In the genomic region with DNA sequence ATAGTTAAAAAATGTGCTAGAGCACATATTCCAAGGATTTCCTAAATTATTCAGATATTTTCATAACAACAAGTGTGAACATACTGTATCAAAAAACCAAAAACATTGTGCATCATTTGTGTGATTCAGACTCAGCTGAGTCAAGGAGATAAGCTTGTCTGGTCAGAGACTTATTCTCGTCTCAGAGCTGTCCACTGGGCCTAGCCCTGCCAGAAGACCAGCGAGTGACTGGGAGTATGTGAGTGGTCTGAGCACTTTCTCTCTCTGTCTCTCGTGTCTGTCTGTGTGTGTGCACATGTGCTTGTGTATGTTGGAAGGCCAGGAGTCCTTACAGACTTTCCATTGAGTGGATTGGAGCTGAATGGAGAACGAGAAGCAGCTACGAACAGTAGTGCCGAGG, we compare ENCODE assay signal across 29 mouse cellular contexts. TPM values are rescaled to one million over a fixed set of nuclear protein-coding genes. Genes with fewer than 3 reads are reported as not detected.
DNase-seq lines count a peak whose midpoint lies in the region; ATAC-seq and TF ChIP-seq lines count a peak whose summit lies in the region.
"Had no signal": no experiment of that assay in that cellular context is flagged by ENCODE, and none has a peak within 500 bp of the region (broad histone marks: within the 10 kb centered on the region; RNA-seq: fewer than 3 reads in every experiment).

No protein-coding gene starts in this region.

- 0 out of 2 replicates have a peak overlapping the region, but pooled peaks have one; percentile 21 for H3K27ac ChIP-seq in kidney, embryonic 16.5 days (ENCODE audit: low read length)
- peak overlapping the region; percentile 45 for H3K27ac ChIP-seq in embryonic fibroblast, embryonic 13.5 days (ENCODE audit: insufficient read depth, low read length)
- H3K27ac ChIP-seq: forebrain, embryonic 12.5 days; forebrain, embryonic 15.5 days; heart, embryonic 15.5 days; hindbrain, embryonic 13.5 days had no signal

- no peak for DNase-seq in kidney, postnatal 4 days
- no peak for DNase-seq in thymus, postnatal 0 days (ENCODE audit: low spot score)
- no peak for DNase-seq in natural killer cell, adult 2 months (ENCODE audit: low spot score in 2 of 2)
- DNase-seq: adrenal gland, adult 8-10 months; adrenal gland, postnatal 25 days; cerebellum, adult 11-12 months; cerebellum, adult 8-10 months; cerebellum, postnatal 10 days; cerebellum, postnatal 36 days; embryo, embryonic 11 days; gastrocnemius, postnatal 25 days; heart, adult 18-20 months; heart, postnatal 10 days; heart, postnatal 36 days had no signal

- peak overlapping the region; percentile 41 for H3ac ChIP-seq in C2C12 (ENCODE audit: control insufficient read depth, insufficient read length, low read depth)

- H3K4me3 ChIP-seq in kidney, embryonic 16.5 days (ENCODE audit: low read length), result no peak overlapping the region
- H3K4me3 ChIP-seq in C2C12 (ENCODE audit: insufficient read depth, poor library complexity, severe bottlenecking), result no peak overlapping the region
- no peak overlapping the region for H3K4me3 ChIP-seq in embryonic fibroblast, embryonic 13.5 days (ENCODE audit: insufficient read depth, low read length)
- H3K4me3 ChIP-seq: embryonic facial prominence, embryonic 15.5 days; erythroblast, embryonic 14.5 days; forebrain, embryonic 12.5 days; forebrain, embryonic 15.5 days; heart, embryonic 12.5 days; heart, embryonic 15.5 days; hindbrain, embryonic 10.5 days; hindbrain, embryonic 13.5 days had no signal

- WGBS in kidney, embryonic 16.5 days, result 79% methylated on average over 6 of the region's 6 CpGs

- H3K79me2 ChIP-seq in C2C12 (ENCODE audit: control insufficient read depth, insufficient read depth), result peaks cover 86% of the 10 kb centered on the region

- 0 out of 2 replicates have a peak, but pooled peaks cover 6% of the 10 kb centered on the region for H3K36me3 ChIP-seq in kidney, embryonic 16.5 days (ENCODE audit: insufficient read depth, low read length)
- peaks cover 4% of the 10 kb centered on the region for H3K36me3 ChIP-seq in C2C12 (ENCODE audit: control insufficient read depth, insufficient read depth)
- H3K36me3 ChIP-seq: embryonic facial prominence, embryonic 15.5 days; forebrain, embryonic 12.5 days; forebrain, embryonic 15.5 days; G1E; heart, embryonic 15.5 days; hindbrain, embryonic 13.5 days had no signal

- peaks cover 45% of the 10 kb centered on the region for H3K79me3 ChIP-seq in C2C12 (ENCODE audit: low read depth)

- H3K4me1 ChIP-seq in kidney, embryonic 16.5 days (ENCODE audit: insufficient read depth, low read length), result peaks cover 48% of the 10 kb centered on the region
- H3K4me1 ChIP-seq in embryonic fibroblast, embryonic 13.5 days (ENCODE audit: control insufficient read depth, insufficient read depth, low read length), result peaks cover 31% of the 10 kb centered on the region

- H3K27me3 ChIP-seq in kidney, embryonic 16.5 days (ENCODE audit: insufficient read depth, low read length), result no peaks in the 10 kb centered on the region
- H3K27me3 ChIP-seq in C2C12 (ENCODE audit: control insufficient read depth, insufficient read depth, insufficient read length), result no peaks in the 10 kb centered on the region
- H3K27me3 ChIP-seq: CH12.LX; embryonic facial prominence, embryonic 15.5 days; forebrain, embryonic 12.5 days; forebrain, embryonic 15.5 days; heart, embryonic 12.5 days; heart, embryonic 15.5 days; hindbrain, embryonic 13.5 days had no signal

- no peak for TF ChIP-seq CTCF in C2C12 (IDR thresholded peaks at IDR 0.05; ENCODE audit: control insufficient read depth, insufficient read depth, insufficient read length)
- TF ChIP-seq CTCF in embryonic fibroblast, embryonic 13.5 days (IDR thresholded peaks at IDR 0.05; ENCODE audit: borderline replicate concordance, insufficient read depth, low read length), result no peak

- H3K9ac ChIP-seq in kidney, embryonic 16.5 days (replicated peaks; ENCODE audit: low read length), result no peak overlapping the region
- H3K9ac ChIP-seq: embryonic facial prominence, embryonic 15.5 days; forebrain, embryonic 12.5 days; forebrain, embryonic 15.5 days; heart, embryonic 12.5 days; heart, embryonic 15.5 days; hindbrain, embryonic 13.5 days had no signal

- ATAC-seq in kidney, embryonic 16.5 days (ENCODE audit: low FRiP score, low TSS enrichment), result no peak
- ATAC-seq: forebrain, embryonic 15.5 days; hindbrain, embryonic 16.5 days had no signal

- no peak overlapping the region for H3K4me2 ChIP-seq in kidney, embryonic 16.5 days (replicated peaks; ENCODE audit: low read depth, low read length)
- H3K4me2 ChIP-seq: embryonic facial prominence, embryonic 15.5 days; forebrain, embryonic 12.5 days; forebrain, embryonic 15.5 days; heart, embryonic 12.5 days; heart, embryonic 15.5 days; hindbrain, embryonic 13.5 days had no signal

- H3K9me3 ChIP-seq in kidney, embryonic 16.5 days (ENCODE audit: low read length), result no peaks in the 10 kb centered on the region
- H3K9me3 ChIP-seq: embryonic facial prominence, embryonic 15.5 days; forebrain, embryonic 12.5 days; forebrain, embryonic 15.5 days; G1E; heart, embryonic 12.5 days; heart, embryonic 15.5 days; hindbrain, embryonic 10.5 days; hindbrain, embryonic 13.5 days had no signal

- TF ChIP-seq POLR2A in embryonic fibroblast, embryonic 13.5 days (IDR thresholded peaks at IDR 0.05; ENCODE audit: low read depth, low read length), result no peak

TF ChIP-seq in C2C12, 6 proteins besides CTCF, POLR2A, EP300 and RAD21:
- TF ChIP-seq MAX (IDR thresholded peaks at IDR 0.05) (no peak), CEBPB (IDR thresholded peaks at IDR 0.05; ENCODE audit: low read depth) (no peak), USF1 (IDR thresholded peaks at IDR 0.05; ENCODE audit: low read depth) (no peak), MYOG (IDR thresholded peaks at IDR 0.05; ENCODE audit: control insufficient read depth, extremely low read depth, insufficient read length) (no peak), FOSL1 (IDR thresholded peaks at IDR 0.05; ENCODE audit: insufficient read depth, low read length, poor library complexity, severe bottlenecking) (no peak), MYOD1 (IDR thresholded peaks at IDR 0.05; ENCODE audit: control insufficient read depth, insufficient read length, low read depth) (no peak)

RNA-seq across cellular contexts. Expression of a gene that starts 20.8 kb away (rescaled TPM):
- polyA plus RNA-seq in kidney, embryonic 16.5 days (2015; fragmentation: Nextera tagmentation; extraction: Ambion mirVana), result not detected in 2 replicates
- 0.15 TPM for polyA plus RNA-seq in C2C12 (2012; fragmentation: generic; extraction: Trizol)
- not detected in 2 replicates for polyA plus RNA-seq in embryonic fibroblast, embryonic 13.5 days (2011; ENCODE audit: insufficient read length, low read depth, missing spikeins)
- polyA plus RNA-seq in thymus, postnatal 0 days (2015; fragmentation: Nextera tagmentation; extraction: Ambion mirVana), result 0.21 TPM in 1 of 2 replicates, not detected in the other
- polyA plus RNA-seq: embryonic facial prominence, embryonic 11.5 days; erythroblast, embryonic 14.5 days; G1E; heart, embryonic 12.5 days; heart, embryonic 15.5 days; hindbrain, embryonic 10.5 days had no signal

RNA-seq across cellular contexts. Expression of a gene that starts 30.4 kb away (rescaled TPM):
- polyA plus RNA-seq in kidney, embryonic 16.5 days (2015; fragmentation: Nextera tagmentation; extraction: Ambion mirVana), result 30.4 and 35.0 TPM in 2 replicates
- polyA plus RNA-seq in C2C12 (2012; fragmentation: generic; extraction: Trizol), result 0.30 TPM
- 1.3 and 1.7 TPM in 2 replicates for polyA plus RNA-seq in embryonic fibroblast, embryonic 13.5 days (2011; ENCODE audit: insufficient read length, low read depth, missing spikeins)
- polyA plus RNA-seq in thymus, postnatal 0 days (2015; fragmentation: Nextera tagmentation; extraction: Ambion mirVana), result 0.77 and 1.4 TPM in 2 replicates
- polyA plus RNA-seq: erythroblast, embryonic 14.5 days; G1E had no signal

RNA-seq across cellular contexts. Expression of a gene that starts 33.4 kb away (rescaled TPM):
- 35.9 and 37.8 TPM in 2 replicates for polyA plus RNA-seq in kidney, embryonic 16.5 days (2015; fragmentation: Nextera tagmentation; extraction: Ambion mirVana)
- polyA plus RNA-seq in C2C12 (2012; fragmentation: generic; extraction: Trizol), result 73.0 TPM
- 29.8 and 39.5 TPM in 2 replicates for polyA plus RNA-seq in embryonic fibroblast, embryonic 13.5 days (2011; ENCODE audit: insufficient read length, low read depth, missing spikeins)
- polyA plus RNA-seq in thymus, postnatal 0 days (2015; fragmentation: Nextera tagmentation; extraction: Ambion mirVana), result 15.4 and 16.0 TPM in 2 replicates

RNA-seq across cellular contexts. Expression of a gene that starts 34.0 kb away (rescaled TPM):
- 41.1 and 45.6 TPM in 2 replicates for polyA plus RNA-seq in kidney, embryonic 16.5 days (2015; fragmentation: Nextera tagmentation; extraction: Ambion mirVana)
- polyA plus RNA-seq in C2C12 (2012; fragmentation: generic; extraction: Trizol), result 21.9 TPM
- polyA plus RNA-seq in embryonic fibroblast, embryonic 13.5 days (2011; ENCODE audit: insufficient read length, low read depth, missing spikeins), result 53.2 and 54.2 TPM in 2 replicates
- 28.0 and 31.2 TPM in 2 replicates for polyA plus RNA-seq in thymus, postnatal 0 days (2015; fragmentation: Nextera tagmentation; extraction: Ambion mirVana)

RNA-seq across cellular contexts. Expression of a gene that starts 37.0 kb away (rescaled TPM):
- polyA plus RNA-seq in kidney, embryonic 16.5 days (2015; fragmentation: Nextera tagmentation; extraction: Ambion mirVana), result 0.60 and 0.71 TPM in 2 replicates
- polyA plus RNA-seq in C2C12 (2012; fragmentation: generic; extraction: Trizol), result 0.18 TPM
- 0.51 TPM in 1 of 2 replicates, not detected in the other for polyA plus RNA-seq in embryonic fibroblast, embryonic 13.5 days (2011; ENCODE audit: insufficient read length, low read depth, missing spikeins)
- polyA plus RNA-seq in thymus, postnatal 0 days (2015; fragmentation: Nextera tagmentation; extraction: Ambion mirVana), result not detected in 2 replicates
- polyA plus RNA-seq: embryonic facial prominence, embryonic 11.5 days; erythroblast, embryonic 14.5 days; forebrain, embryonic 15.5 days; G1E; heart, embryonic 12.5 days; heart, embryonic 15.5 days; hindbrain, embryonic 10.5 days; hindbrain, embryonic 13.5 days; hindbrain, embryonic 16.5 days had no signal

Comparison
In these comparisons a context has a peak if more than half of its experiments do, and no peak if none do; other contexts are left out.
1. RNA of a gene that starts 30.4 kb away (polyA plus RNA-seq): 30.4 to 35.0 TPM in kidney, embryonic 16.5 days; 1.3 to 1.7 TPM in embryonic fibroblast, embryonic 13.5 days, 0.77 to 1.4 TPM in thymus, postnatal 0 days and 0.30 TPM in C2C12 (single experiment); every median in the first group is over 10 times any median in the second.